Mouse (Mus musculus) olfactory bulb, adult 2 months (tissue): ENCODE results near the gene Clybl.

Experiments used
- CTCF ChIP-seq: fragments of 200-500 bp; IDR thresholded peaks from 2 replicates; pipeline ENCODE4 v1.5.1; 2012; ENCODE audit warnings: low read depth, mild to moderate bottlenecking, low read length, moderate library complexity; ENCODE audit not compliant: insufficient read depth
- POLR2A ChIP-seq: fragments of 200-500 bp; IDR thresholded peaks from 2 replicates; pipeline ENCODE4 v1.6.1; 2012; ENCODE audit warnings: mild to moderate bottlenecking, low read depth, low read length, moderate library complexity; ENCODE audit not compliant: insufficient read depth

GRCm38 (mm10) chr14:122190941-122191510 is 9.5 kb downstream of the Clybl start:
- TF ChIP-seq CTCF: no peak
- no peak for TF ChIP-seq POLR2A
